Mouse (Mus musculus) erythroblast, embryonic 14.5 days (primary cell): Measurements from ENCODE around the gene Gabre. TPM values are rescaled to one million over a fixed set of nuclear protein-coding genes. Genes with fewer than 3 reads are reported as not detected.

Experiments used
- H3K27me3 ChIP-seq: 2 replicates; pipeline ENCODE4 v1.6.1; 2012; ENCODE audit warnings: inconsistent platforms; ENCODE audit not compliant: control insufficient read depth
- H3K36me3 ChIP-seq: 2 replicates; pipeline ENCODE4 v1.6.1; 2012; ENCODE audit warnings: mild to moderate bottlenecking, inconsistent platforms; ENCODE audit not compliant: control insufficient read depth
- H3K4me1 ChIP-seq: 2 replicates; pipeline ENCODE4 v1.6.1; 2012; ENCODE audit warnings: inconsistent platforms; ENCODE audit not compliant: control insufficient read depth
- H3K4me3 ChIP-seq: replicated peaks from 2 replicates; pipeline ENCODE3; 2012; ENCODE audit warnings: moderate library complexity, mild to moderate bottlenecking, inconsistent platforms
- H3K9me3 ChIP-seq: 2 replicates; pipeline ENCODE4 v1.6.1; 2012; ENCODE audit warnings: low read length, inconsistent platforms, mixed read lengths; ENCODE audit not compliant: control insufficient read depth
- GATA1 ChIP-seq: IDR thresholded peaks from 2 replicates; pipeline ENCODE4 v1.6.1; 2012; ENCODE audit warnings: low read length, inconsistent platforms, mixed read lengths
- TAL1 ChIP-seq: IDR thresholded peaks from 3 replicates; pipeline ENCODE4 v1.6.1; 2012; ENCODE audit warnings: low read length, inconsistent platforms, mixed read lengths
- polyA plus RNA-seq: library from polyadenylated mRNA; stranded (reverse); fragments of >175 nt; gene quantifications from 2 replicates; pipeline ENCODE4 v1.2.3, GENCODE M21; 2012

Gabre gene
- not detected in 2 replicates for polyA plus RNA-seq

GRCm38 (mm10) chrX:72274659-72275371 is at the start of gene Gabre:
Gene Gabre, minus strand, starts transcription at chrX:72274803.
- Histone ChIP-seq H3K27me3 (no peaks in the 10 kb centered on the region), H3K4me3 (no peak within 1 kb of the TSS), H3K4me1 (no peaks in the 10 kb centered on the region), H3K9me3 (peaks cover 8% of the 10 kb centered on the region), H3K36me3 (no peaks in the 10 kb centered on the region)
- no peak for TF ChIP-seq TAL1

- TF ChIP-seq GATA1: no peak
- no peak for TF ChIP-seq TAL1
- Histone ChIP-seq H3K36me3 (no peaks in the 10 kb centered on the region), H3K4me1 (no peaks in the 10 kb centered on the region), H3K9me3 (no peaks in the 10 kb centered on the region), H3K4me3 (no peak overlapping the region), H3K27me3 (no peaks in the 10 kb centered on the region)
These were observed 23.2 kb upstream of the Gabre start for GRCm38 (mm10) chrX:72297812-72298211.

DNA sequence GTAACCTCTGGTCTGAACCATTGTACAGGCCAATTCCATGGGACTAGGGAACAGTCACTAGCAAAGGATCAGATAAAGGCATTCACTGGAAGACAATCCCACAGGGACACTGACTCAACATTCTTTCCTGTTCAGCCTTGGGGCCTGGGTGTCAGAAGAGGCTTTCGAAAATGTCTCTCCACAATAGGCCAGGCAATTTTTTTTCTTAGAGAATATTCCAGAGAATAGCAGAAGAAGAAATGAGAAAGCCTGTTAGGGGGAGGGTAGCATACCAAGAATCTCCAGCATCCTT is 715 bp upstream of the Gabre start:
- no peak overlapping the region for H3K4me3 ChIP-seq
- no peaks in the 10 kb centered on the region for H3K27me3 ChIP-seq
- peaks cover 8% of the 10 kb centered on the region for H3K9me3 ChIP-seq
- no peaks in the 10 kb centered on the region for H3K36me3 ChIP-seq
- no peaks in the 10 kb centered on the region for H3K4me1 ChIP-seq
- TF ChIP-seq GATA1 (no peak), TAL1 (no peak)

GRCm38 (mm10) chrX:72273966-72274658 is 491 bp downstream of the Gabre start:
- Histone ChIP-seq H3K36me3 (no peaks in the 10 kb centered on the region), H3K27me3 (no peaks in the 10 kb centered on the region), H3K4me1 (no peaks in the 10 kb centered on the region), H3K9me3 (peaks cover 8% of the 10 kb centered on the region), H3K4me3 (no peak overlapping the region)
- TF ChIP-seq GATA1 (no peak), TAL1 (no peak)

GRCm38 (mm10) chrX:72270637-72271036 is 4.0 kb downstream of the Gabre start:
- TF ChIP-seq GATA1 (no peak), TAL1 (no peak)
- no peaks in the 10 kb centered on the region for H3K36me3 ChIP-seq
- H3K4me1 ChIP-seq: no peaks in the 10 kb centered on the region
- H3K27me3 ChIP-seq: no peaks in the 10 kb centered on the region
- no peak overlapping the region for H3K4me3 ChIP-seq
- peaks cover 8% of the 10 kb centered on the region for H3K9me3 ChIP-seq

DNA sequence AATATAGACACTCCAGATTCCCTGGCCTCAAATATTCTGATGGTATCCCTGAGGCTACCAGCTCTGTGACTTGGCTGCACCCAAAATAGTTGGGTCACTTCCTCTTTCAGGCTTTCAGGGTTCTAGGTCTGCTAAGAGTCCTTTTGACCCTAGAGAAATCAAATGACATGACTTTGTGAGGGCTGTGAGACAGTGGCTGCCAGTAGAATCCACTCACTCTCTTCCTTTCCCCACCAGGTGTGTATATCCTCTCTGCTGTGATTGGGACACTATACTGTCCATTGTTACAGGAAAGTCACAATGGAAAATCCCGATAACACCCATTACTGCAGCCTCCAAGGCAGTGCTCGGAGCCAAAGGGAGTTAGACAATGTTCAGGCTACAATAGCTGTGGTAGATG is 52.9 kb downstream of the Gabre start, which contains the start of gene Magea4:
Gene Magea4 (plus strand): TSS at position 301 of the 400 bp plus-strand sequence.
- no peak within 1 kb of the TSS for H3K4me3 ChIP-seq
- TF ChIP-seq GATA1 (no peak), TAL1 (no peak)
- no peaks in the 10 kb centered on the region for H3K36me3 ChIP-seq
- 0 out of 2 replicates have a peak, but pooled peaks cover 3% of the 10 kb centered on the region for H3K9me3 ChIP-seq
- H3K4me1 ChIP-seq: no peaks in the 10 kb centered on the region
- no peaks in the 10 kb centered on the region; the same call in 1 of the 2 replicates for H3K27me3 ChIP-seq

Other genes with a start within 250 kb of the Gabre start
- gene Magea4, start 52.8 kb downstream of the Gabre start, polyA plus RNA-seq: not detected in 2 replicates
- gene Magea10, start 112.1 kb upstream of the Gabre start, polyA plus RNA-seq: not detected in 2 replicates